Mouse (Mus musculus) gastrocnemius, adult 18-20 months (tissue): ENCODE measurements at regions not wholly inside any gene's neighbourhood (a gene's known extent, or its start where the extent isn't known, plus 50 kb on each side); places are given as distances from the start of the nearest gene placed in this dataset.

Experiments used
- DNase-seq: peaks from one replicate; pipeline ENCODE4 v3.0.0; 2021; ENCODE audit warnings: low spot score

- no peak for DNase-seq
These were observed 684.8 kb upstream of the Vstm2a start for GRCm38 (mm10) chr11:15572716-15573115.

DNA sequence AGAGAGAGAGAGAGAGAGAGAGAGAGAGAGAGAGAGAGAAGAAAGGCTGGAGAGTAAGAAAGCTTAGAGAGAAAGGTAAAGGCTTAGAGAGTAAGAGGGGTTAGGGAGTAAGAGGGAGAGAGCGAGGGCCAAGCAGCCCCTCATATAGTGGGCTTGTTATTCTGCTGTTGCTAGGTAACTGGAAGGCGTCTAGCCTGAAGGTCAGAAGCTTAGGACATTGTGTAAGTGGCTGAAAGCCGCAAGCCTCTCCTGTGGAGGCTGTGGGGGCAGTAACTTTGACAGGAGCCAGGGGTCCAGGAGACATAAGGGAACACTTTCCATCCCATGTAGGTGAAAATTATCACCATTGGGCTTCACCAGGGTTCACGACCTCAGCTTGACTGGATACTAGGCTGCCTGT lies 637.6 kb upstream of the Vstm2a start:
- no peak for DNase-seq

GRCm38 (mm10) chr11:15649025-15649680 lies 608.4 kb upstream of the Vstm2a start:
- no peak for DNase-seq

GRCm38 (mm10) chr11:15689073-15689472 lies 568.5 kb upstream of the Vstm2a start:
- no peak for DNase-seq

DNA sequence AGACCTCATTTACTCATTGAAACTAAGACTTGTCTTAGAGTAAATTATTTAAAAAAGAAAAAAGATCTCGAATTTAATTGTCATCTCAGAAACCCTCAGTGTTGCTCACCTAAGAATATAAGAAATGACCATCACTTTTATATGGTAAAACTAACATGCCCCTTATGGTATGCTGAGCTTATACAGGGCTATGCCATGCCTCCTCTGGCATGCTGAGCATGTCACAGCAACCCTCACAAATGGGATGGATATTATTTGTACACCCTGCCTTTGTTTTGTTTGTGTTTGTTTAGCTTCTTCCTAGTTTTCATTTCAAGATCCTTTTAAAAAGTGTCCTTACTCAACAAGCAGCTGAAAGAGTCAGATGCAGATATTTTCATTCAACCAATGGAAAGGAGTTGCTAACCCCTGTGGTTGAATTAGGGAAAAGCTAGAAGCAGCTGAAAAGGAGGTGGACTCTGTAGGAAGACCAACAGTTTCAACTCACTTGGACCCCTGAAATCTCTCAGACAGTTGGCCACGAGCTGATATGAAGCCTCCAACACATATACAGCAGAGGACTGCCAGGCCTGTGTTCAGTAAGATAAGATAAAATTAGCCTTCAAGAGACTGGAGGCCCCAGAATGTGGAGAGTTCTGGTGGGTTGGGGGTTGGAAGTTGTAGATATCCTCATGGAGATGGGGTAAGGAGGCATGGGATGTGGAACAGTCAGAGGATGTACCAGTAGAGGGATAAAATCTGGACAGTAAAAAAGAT lies 559.3 kb upstream of the Vstm2a start:
- DNase-seq, result no peak

DNA sequence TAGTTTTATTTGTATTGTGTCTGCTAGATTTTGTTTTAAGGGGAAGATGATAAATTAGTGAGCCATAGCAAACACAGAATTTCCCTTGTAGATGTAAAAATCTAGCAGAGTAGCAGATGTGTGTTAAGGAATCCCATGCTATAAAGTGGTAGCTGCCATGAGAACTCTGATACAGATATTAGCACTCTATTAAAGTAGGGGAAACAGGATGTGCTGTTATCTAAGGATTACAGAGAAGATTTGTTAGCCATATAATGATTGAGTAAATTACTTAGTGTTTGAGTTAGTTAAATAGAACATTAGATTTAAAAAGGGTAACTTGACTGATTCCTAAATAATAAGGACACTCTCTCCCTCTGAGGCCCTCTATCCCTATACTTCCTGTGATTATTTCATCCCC lies 541.5 kb upstream of the Vstm2a start:
- no peak for DNase-seq

DNA sequence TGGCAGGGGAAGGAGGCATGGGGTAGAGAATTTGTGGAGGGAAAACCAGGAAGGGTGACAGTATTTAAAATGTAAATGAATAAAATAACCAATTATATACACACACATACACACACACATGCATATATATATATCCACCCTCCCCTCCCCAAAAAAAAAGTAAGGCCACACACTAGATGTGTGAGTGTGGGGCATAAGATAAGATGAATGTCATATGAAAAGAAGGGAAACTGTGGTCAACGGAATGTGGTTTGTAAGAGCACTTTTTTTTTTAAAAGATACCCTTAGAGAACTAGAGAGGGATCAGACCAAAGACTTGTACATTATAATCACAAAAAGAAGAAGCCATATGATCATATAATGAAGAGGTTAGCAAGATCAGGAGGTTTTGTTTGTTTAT lies 540.0 kb upstream of the Vstm2a start:
- DNase-seq, result no peak

GRCm38 (mm10) chr11:15737621-15738020 lies 519.9 kb upstream of the Vstm2a start:
- DNase-seq, result no peak

DNA sequence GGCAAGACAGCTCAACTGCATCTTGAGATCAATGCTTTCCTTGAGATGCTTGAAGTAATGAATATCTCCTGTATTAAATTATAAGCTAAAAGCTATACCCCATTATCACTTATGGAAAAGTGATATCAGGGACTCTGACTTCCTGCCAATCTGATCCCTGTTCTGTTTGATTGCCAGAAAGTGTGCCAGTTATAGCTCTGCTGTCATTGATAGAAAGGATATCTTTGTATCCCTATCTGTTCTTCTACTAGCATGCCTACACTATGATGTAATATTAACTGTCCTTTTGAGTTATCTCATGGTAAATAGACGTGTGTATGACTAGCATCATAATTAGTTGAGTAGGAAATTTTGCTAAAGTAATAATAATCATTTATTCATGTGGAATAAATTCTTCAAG lies 501.5 kb upstream of the Vstm2a start:
- no peak for DNase-seq

DNA sequence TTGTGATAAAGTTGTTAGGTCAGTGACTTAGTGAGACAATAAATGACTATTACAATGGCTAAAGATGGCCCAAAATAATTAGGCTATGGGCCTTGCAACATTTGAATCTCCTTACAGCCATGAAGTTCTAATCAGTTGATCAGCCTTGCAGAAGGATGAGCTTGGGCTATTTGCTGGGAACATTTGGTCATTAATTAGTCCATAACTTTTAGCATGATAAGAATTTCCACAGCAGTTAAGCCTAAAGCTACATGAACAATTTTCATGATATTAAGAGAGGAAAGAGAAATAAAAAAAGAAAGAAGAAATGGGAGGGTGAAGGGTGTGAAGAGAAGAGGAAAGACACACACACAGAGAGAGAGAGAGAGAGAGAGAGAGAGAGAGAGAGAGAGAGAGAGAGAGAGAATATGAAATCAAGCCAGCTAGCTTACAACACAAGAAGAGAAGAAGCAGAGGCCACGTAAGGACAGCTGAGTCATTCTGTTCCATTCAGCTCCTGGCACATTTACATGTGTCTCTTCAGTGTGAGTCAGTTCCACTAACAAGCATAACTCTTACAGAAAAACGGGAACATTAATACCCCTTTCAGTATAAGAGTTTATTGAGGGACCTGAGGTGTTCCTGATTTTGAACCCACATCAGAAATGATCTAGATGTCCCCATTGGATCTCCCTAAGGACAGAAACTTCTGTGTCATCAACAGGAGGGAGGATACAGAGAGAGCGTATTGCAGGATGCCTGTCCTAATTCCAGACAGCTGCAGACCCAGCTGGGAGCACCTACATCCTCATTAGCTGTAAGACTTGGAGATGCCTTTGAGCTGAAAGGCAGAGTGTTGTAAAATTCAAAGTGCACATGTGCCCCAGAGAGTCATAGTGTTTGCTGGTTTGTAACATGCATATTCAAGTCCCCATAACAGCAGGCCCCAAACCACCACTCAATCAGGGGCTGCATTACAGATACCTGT lies 487.6 kb upstream of the Vstm2a start:
- DNase-seq, result peak; percentile 50
